In the genomic region with DNA sequence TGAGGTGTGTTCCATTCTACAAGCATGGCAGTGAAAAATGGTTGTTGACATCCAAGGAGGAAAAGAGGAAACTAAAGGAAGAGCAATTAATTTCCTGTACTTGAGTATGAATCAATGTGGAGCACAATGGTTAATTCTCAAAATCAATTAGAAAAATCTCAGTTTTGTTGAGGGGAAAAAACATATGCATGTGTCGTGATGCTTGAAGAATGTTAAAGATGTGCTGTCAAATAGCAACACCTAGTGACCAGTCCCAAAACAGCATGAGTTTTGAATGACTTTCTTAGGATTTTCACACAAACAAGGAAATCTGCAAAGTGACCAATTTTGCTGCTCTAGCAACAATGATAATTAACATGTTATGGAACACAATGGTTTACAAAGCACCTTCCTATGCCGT, we compare ENCODE assay signal across 8 mouse cellular contexts. TPM values are rescaled to one million over a fixed set of nuclear protein-coding genes. Genes with fewer than 3 reads are reported as not detected.
DNase-seq lines count a peak whose midpoint lies in the region; ATAC-seq and TF ChIP-seq lines count a peak whose summit lies in the region.
"Had no signal": no experiment of that assay in that cellular context is flagged by ENCODE, and none has a peak within 500 bp of the region (broad histone marks: within the 10 kb centered on the region; RNA-seq: fewer than 3 reads in every experiment).

No protein-coding gene starts in this region.

- peak; percentile 76 for DNase-seq in kidney, postnatal 0 days (ENCODE audit: low spot score)
- peak; percentile 43 for DNase-seq in CH12.LX (ENCODE audit: extremely low read depth)
- no peak for DNase-seq in thymus, postnatal 36 days

- H3K9me3 ChIP-seq in kidney, postnatal 0 days (replicated peaks; ENCODE audit: low read length), result no peaks in the 10 kb centered on the region
- no peaks in the 10 kb centered on the region for H3K9me3 ChIP-seq in kidney, embryonic 14.5 days (ENCODE audit: control insufficient read depth, low read length)
- H3K9me3 ChIP-seq in CH12.LX (replicated peaks; ENCODE audit: low read length), result no peaks in the 10 kb centered on the region
- H3K9me3 ChIP-seq in intestine, embryonic 16.5 days (ENCODE audit: control insufficient read depth, low read length), result no peaks in the 10 kb centered on the region
- H3K9me3 ChIP-seq: limb, embryonic 15.5 days had no signal

- H3K27me3 ChIP-seq in kidney, postnatal 0 days (ENCODE audit: insufficient read depth, low read length), result no peaks in the 10 kb centered on the region
- no peaks in the 10 kb centered on the region for H3K27me3 ChIP-seq in kidney, embryonic 14.5 days (ENCODE audit: control insufficient read depth, insufficient read depth, low read length)
- H3K27me3 ChIP-seq in C2C12 (ENCODE audit: control insufficient read depth, insufficient read depth, insufficient read length) (peaks cover 6% of the 10 kb centered on the region), CH12.LX (replicated peaks) (peaks cover 1% of the 10 kb centered on the region)
- no peaks in the 10 kb centered on the region for H3K27me3 ChIP-seq in intestine, embryonic 16.5 days (replicated peaks; ENCODE audit: control insufficient read depth, insufficient read depth, low read length)
- H3K27me3 ChIP-seq: limb, embryonic 15.5 days had no signal

- no peak overlapping the region for H3ac ChIP-seq in C2C12 (ENCODE audit: control insufficient read depth, insufficient read length, low read depth)

- no peak for TF ChIP-seq POLR2A in CH12.LX (IDR thresholded peaks at IDR 0.05; ENCODE audit: low read depth, low read length)

- TF ChIP-seq CTCF in kidney, postnatal 0 days (IDR thresholded peaks at IDR 0.05; ENCODE audit: low read depth), result peak; percentile 90
- TF ChIP-seq CTCF in C2C12 (IDR thresholded peaks at IDR 0.05; ENCODE audit: control insufficient read depth, insufficient read depth, insufficient read length) (peak; percentile 10), CH12.LX (conservative IDR thresholded peaks at IDR 0.05 in 1 of 2, IDR thresholded peaks at IDR 0.05 in 1 of 2; ENCODE audit: low read depth in 2 of 2, low read length in 2 of 2) (peak; percentile 32 to 95; a peak in 3 of 4 replicates)

- no peaks in the 10 kb centered on the region for H3K36me3 ChIP-seq in kidney, postnatal 0 days (ENCODE audit: insufficient read depth, low read length)
- H3K36me3 ChIP-seq in kidney, embryonic 14.5 days (ENCODE audit: control insufficient read depth, insufficient read depth, low read length), result no peaks in the 10 kb centered on the region
- H3K36me3 ChIP-seq in C2C12 (ENCODE audit: control insufficient read depth, insufficient read depth) (no peaks in the 10 kb centered on the region), CH12.LX (replicated peaks in 1 of 2; ENCODE audit: control insufficient read depth in 1 of 2, insufficient read depth in 1 of 2, low read length in 1 of 2) (no peaks in the 10 kb centered on the region)
- H3K36me3 ChIP-seq in intestine, embryonic 16.5 days (ENCODE audit: control insufficient read depth, insufficient read depth, low read length), result no peaks in the 10 kb centered on the region
- H3K36me3 ChIP-seq: limb, embryonic 15.5 days had no signal

- no peaks in the 10 kb centered on the region for H3K4me1 ChIP-seq in kidney, postnatal 0 days (replicated peaks; ENCODE audit: insufficient read depth, low read length)
- H3K4me1 ChIP-seq in kidney, embryonic 14.5 days (ENCODE audit: control insufficient read depth, insufficient read depth, low read length), result peaks cover 4% of the 10 kb centered on the region; the same call in 1 of the 2 replicates
- H3K4me1 ChIP-seq in CH12.LX (ENCODE audit: control insufficient read depth in 1 of 2, insufficient read depth in 2 of 2), result peaks cover 0 to 6% of the 10 kb centered on the region in 2 experiments; a peak in 2 of 4 replicates
- 0 out of 2 replicates have a peak, but pooled peaks cover 2% of the 10 kb centered on the region for H3K4me1 ChIP-seq in intestine, embryonic 16.5 days (ENCODE audit: control insufficient read depth, insufficient read depth, low read length)

- no peaks in the 10 kb centered on the region for H3K79me3 ChIP-seq in C2C12 (ENCODE audit: low read depth)

- dilution Hi-C loops in CH12.LX (cut with MboI; ENCODE audit: extremely low pct_ligation_motif_present, extremely low pct_unique_long_range_greater_than_20kb, low sequenced_read_pairs), result no loop called here

- no peak; the same call in none of the 2 replicates for TF ChIP-seq RAD21 in CH12.LX (IDR thresholded peaks at IDR 0.05; ENCODE audit: low read depth, low read length)

- no peak overlapping the region for H3K27ac ChIP-seq in kidney, postnatal 0 days
- H3K27ac ChIP-seq in kidney, embryonic 14.5 days (ENCODE audit: low read depth, low read length), result no peak overlapping the region
- H3K27ac ChIP-seq in CH12.LX (ENCODE audit: insufficient read depth, low read depth), result no peak overlapping the region
- no peak overlapping the region for H3K27ac ChIP-seq in intestine, embryonic 16.5 days (ENCODE audit: low read length)
- H3K27ac ChIP-seq: limb, embryonic 15.5 days had no signal

- no peak for ATAC-seq in kidney, postnatal 0 days (replicated peaks; ENCODE audit: low FRiP score, low read depth)
- ATAC-seq in kidney, embryonic 14.5 days (ENCODE audit: low FRiP score, low TSS enrichment), result no peak
- ATAC-seq in granulocyte monocyte progenitor cell, adult 5-6 weeks (replicated peaks; ENCODE audit: poor library complexity, severe bottlenecking), result peak; percentile 52
- ATAC-seq in intestine, embryonic 16.5 days, result no peak

- in situ Hi-C loops in CH12.LX (cut with MboI; ENCODE audit: low pct_ligation_motif_present, low pct_unique_long_range_greater_than_20kb, low sequenced_read_pairs), result loop anchor here (5.0 kb wide), 1 partner anchor 34 kb away; no protein-coding TSS in a partner anchor

- WGBS in kidney, postnatal 0 days, result 17% methylated on average over 2 of the region's 2 CpGs
- 28% methylated on average over 2 of the region's 2 CpGs for WGBS in kidney, embryonic 14.5 days
- WGBS in intestine, embryonic 16.5 days, result 19% methylated on average over 2 of the region's 2 CpGs

- H3K79me2 ChIP-seq in C2C12 (ENCODE audit: control insufficient read depth, insufficient read depth) (no peaks in the 10 kb centered on the region), CH12.LX (replicated peaks; ENCODE audit: control insufficient read depth, extremely low read depth, insufficient read depth, poor library complexity, severe bottlenecking) (no peaks in the 10 kb centered on the region)

- no peak overlapping the region for H3K9ac ChIP-seq in kidney, postnatal 0 days (ENCODE audit: low read depth, low read length)
- H3K9ac ChIP-seq in kidney, embryonic 14.5 days (ENCODE audit: low read depth, low read length), result no peak overlapping the region
- H3K9ac ChIP-seq in CH12.LX (ENCODE audit: insufficient read depth, low read depth), result no peak overlapping the region
- H3K9ac ChIP-seq in intestine, embryonic 16.5 days (ENCODE audit: low read depth, low read length), result no peak overlapping the region
- H3K9ac ChIP-seq: limb, embryonic 15.5 days had no signal

- no peak overlapping the region for H3K4me3 ChIP-seq in kidney, postnatal 0 days (replicated peaks; ENCODE audit: low read depth, low read length)
- no peak overlapping the region for H3K4me3 ChIP-seq in kidney, embryonic 14.5 days (ENCODE audit: low read length)
- no peak overlapping the region for H3K4me3 ChIP-seq in C2C12 (ENCODE audit: insufficient read depth, poor library complexity, severe bottlenecking)
- no peak overlapping the region for H3K4me3 ChIP-seq in CH12.LX (replicated peaks in 1 of 3; ENCODE audit: low read depth in 2 of 3, low read length in 2 of 3, poor library complexity in 1 of 3)
- no peak overlapping the region for H3K4me3 ChIP-seq in intestine, embryonic 16.5 days (ENCODE audit: low read length)
- H3K4me3 ChIP-seq: limb, embryonic 15.5 days had no signal

- no peak for TF ChIP-seq EP300 in CH12.LX (IDR thresholded peaks at IDR 0.05; ENCODE audit: low read length)

- H3K4me2 ChIP-seq in kidney, postnatal 0 days (ENCODE audit: low read length), result no peak overlapping the region
- H3K4me2 ChIP-seq in kidney, embryonic 14.5 days (replicated peaks; ENCODE audit: low read depth, low read length), result no peak overlapping the region
- no peak overlapping the region for H3K4me2 ChIP-seq in CH12.LX (ENCODE audit: insufficient read depth, low read depth, poor library complexity, severe bottlenecking)
- no peak overlapping the region for H3K4me2 ChIP-seq in intestine, embryonic 16.5 days (ENCODE audit: low read depth, low read length)
- H3K4me2 ChIP-seq: limb, embryonic 15.5 days had no signal

RNA-seq across cellular contexts. Expression of a gene that starts 16.6 kb away (rescaled TPM):
- polyA plus RNA-seq in kidney, postnatal 0 days (2015; fragmentation: Nextera tagmentation; extraction: Ambion mirVana), result 8.4 and 9.8 TPM in 2 replicates
- 9.6 and 16.9 TPM in 2 replicates for polyA plus RNA-seq in kidney, embryonic 14.5 days (2014; fragmentation: Nextera tagmentation; extraction: Ambion mirVana)
- polyA plus RNA-seq in C2C12 (2012; fragmentation: generic; extraction: Trizol) (17.0 TPM), CH12.LX (2012; ENCODE audit: insufficient read length, low read depth) (8.9 and 11.3 TPM in 2 replicates)
- total RNA-seq in CH12.LX (2012; rRNA removed) (5.4 and 5.9 TPM in 2 replicates), CH12.LX (2014; rRNA removed) (3.1 and 3.4 TPM in 2 replicates)
- total RNA-seq in granulocyte monocyte progenitor cell, adult 5-6 weeks (2014; fragmentation: Nextera tagmentation), result 4.1 and 8.3 TPM in 2 replicates
- total RNA-seq in granulocyte monocyte progenitor cell, adult 5-6 weeks (2017), result 6.7 and 9.9 TPM in 2 replicates
- polyA plus RNA-seq in intestine, embryonic 16.5 days (2015; fragmentation: Nextera tagmentation; extraction: Ambion mirVana), result 8.0 and 8.6 TPM in 2 replicates

RNA-seq across cellular contexts. Expression of a gene that starts 58.5 kb away (rescaled TPM):
- 32.5 and 36.9 TPM in 2 replicates for polyA plus RNA-seq in kidney, postnatal 0 days (2015; fragmentation: Nextera tagmentation; extraction: Ambion mirVana)
- polyA plus RNA-seq in kidney, embryonic 14.5 days (2014; fragmentation: Nextera tagmentation; extraction: Ambion mirVana), result 24.9 and 63.1 TPM in 2 replicates
- polyA plus RNA-seq in C2C12 (2012; fragmentation: generic; extraction: Trizol), result 46.5 TPM
- total RNA-seq in CH12.LX (2012; rRNA removed), result 11.0 and 15.8 TPM in 2 replicates
- 31.6 and 32.8 TPM in 2 replicates for total RNA-seq in CH12.LX (2014; rRNA removed)
- 41.7 and 45.2 TPM in 2 replicates for polyA plus RNA-seq in CH12.LX (2012; ENCODE audit: insufficient read length, low read depth)
- 32.4 and 47.2 TPM in 2 replicates for total RNA-seq in granulocyte monocyte progenitor cell, adult 5-6 weeks (2014; fragmentation: Nextera tagmentation)
- total RNA-seq in granulocyte monocyte progenitor cell, adult 5-6 weeks (2017), result 42.4 and 70.1 TPM in 2 replicates
- polyA plus RNA-seq in intestine, embryonic 16.5 days (2015; fragmentation: Nextera tagmentation; extraction: Ambion mirVana), result 22.6 and 23.6 TPM in 2 replicates

RNA-seq across cellular contexts. Expression of a gene that starts 59.2 kb away (rescaled TPM):
- polyA plus RNA-seq in kidney, postnatal 0 days (2015; fragmentation: Nextera tagmentation; extraction: Ambion mirVana), result 43.7 and 47.0 TPM in 2 replicates
- 26.1 and 51.4 TPM in 2 replicates for polyA plus RNA-seq in kidney, embryonic 14.5 days (2014; fragmentation: Nextera tagmentation; extraction: Ambion mirVana)
- polyA plus RNA-seq in C2C12 (2012; fragmentation: generic; extraction: Trizol), result 17.3 TPM
- total RNA-seq in CH12.LX (2012; rRNA removed), result 21.0 and 21.8 TPM in 2 replicates
- 37.8 and 44.7 TPM in 2 replicates for total RNA-seq in CH12.LX (2014; rRNA removed)
- polyA plus RNA-seq in CH12.LX (2012; ENCODE audit: insufficient read length, low read depth), result 19.8 and 20.4 TPM in 2 replicates
- total RNA-seq in granulocyte monocyte progenitor cell, adult 5-6 weeks (2014; fragmentation: Nextera tagmentation), result 25.5 and 39.3 TPM in 2 replicates
- 40.3 and 40.8 TPM in 2 replicates for total RNA-seq in granulocyte monocyte progenitor cell, adult 5-6 weeks (2017)
- 41.8 and 42.5 TPM in 2 replicates for polyA plus RNA-seq in intestine, embryonic 16.5 days (2015; fragmentation: Nextera tagmentation; extraction: Ambion mirVana)

Comparison
In these comparisons a context has a peak if more than half of its experiments do, and no peak if none do; other contexts are left out.
1. DNase-seq: peak in kidney, postnatal 0 days (single experiment) and CH12.LX (single experiment); none in thymus, postnatal 36 days (0 of 2).
2. CTCF ChIP-seq: peak in every context shown above with its lines; median percentile 90 in kidney, postnatal 0 days; 64 in CH12.LX; 10 in C2C12.